Mouse (Mus musculus) G1E (cell line): ENCODE measurements around the gene Pdzd8.

Experiments
- CTCF ChIP-seq: IDR thresholded peaks from 2 replicates; pipeline ENCODE4 v1.5.1; 2012; ENCODE audit warnings: low read depth, low read length, inconsistent platforms, mixed read lengths
- GATA1 ChIP-seq: IDR thresholded peaks from 2 replicates; pipeline ENCODE4 v1.6.1; 2012; ENCODE audit warnings: borderline replicate concordance, low read length, inconsistent platforms, mixed read lengths

- TF ChIP-seq CTCF (no peak), GATA1 (no peak)
Observed at GRCm38 (mm10) chr19:59345081-59345657, 411 bp downstream of the Pdzd8 start.
